Mouse (Mus musculus): Measurements from ENCODE around the gene Arl2.
"Not testable (repeated sequence)": the region's sequence is repeated elsewhere in the genome, so short reads cannot be mapped to it uniquely, and the experiment has no call there.

Arl2 gene

GRCm38 (mm10) chr19:6141394-6141749 is at the start of gene Arl2:
Gene Arl2 (minus strand): TSS chr19:6141548.
- DNase-seq (ENCODE audit: low spot score in 2 of 2): peak; percentile 75 to 77

- DNase-seq (ENCODE audit: low spot score in 2 of 2): no peak
Measured at GRCm38 (mm10) chr19:6184131-6184530, 42.8 kb upstream of the Arl2 start, which contains the start of gene Majin. Gene Majin (plus strand): TSS chr19:6184388.

- DNase-seq (ENCODE audit: low spot score in 2 of 2): no peak
Measured at GRCm38 (mm10) chr19:6182534-6182933, 41.2 kb upstream of the Arl2 start.

- DNase-seq (ENCODE audit: low spot score in 2 of 2): no peak
Measured at GRCm38 (mm10) chr19:6181629-6182028, 40.3 kb upstream of the Arl2 start.

- DNase-seq (ENCODE audit: low spot score in 2 of 2): no peak
Measured at GRCm38 (mm10) chr19:6178775-6179174, 37.4 kb upstream of the Arl2 start.

- DNase-seq (ENCODE audit: low spot score in 2 of 2): no peak
Measured at GRCm38 (mm10) chr19:6174771-6175170, 33.4 kb upstream of the Arl2 start.

- no peak for DNase-seq (ENCODE audit: low spot score in 2 of 2)
Measured at GRCm38 (mm10) chr19:6171215-6171614, 29.9 kb upstream of the Arl2 start.

GRCm38 (mm10) chr19:6166750-6167149 is 25.4 kb upstream of the Arl2 start:
- no peak for DNase-seq (ENCODE audit: low spot score in 2 of 2)

- no peak for DNase-seq (ENCODE audit: low spot score in 2 of 2)
Measured at GRCm38 (mm10) chr19:6163872-6164547, 22.7 kb upstream of the Arl2 start.

- DNase-seq (ENCODE audit: low spot score in 2 of 2): no peak
Measured at GRCm38 (mm10) chr19:6157220-6157619, 15.9 kb upstream of the Arl2 start.

- DNase-seq (ENCODE audit: low spot score in 2 of 2): no peak
Measured at GRCm38 (mm10) chr19:6156372-6156771, 15.0 kb upstream of the Arl2 start.

GRCm38 (mm10) chr19:6155174-6155573 is 13.8 kb upstream of the Arl2 start:
- DNase-seq (ENCODE audit: low spot score in 2 of 2): no peak

- no peak for DNase-seq (ENCODE audit: low spot score in 2 of 2)
Measured at GRCm38 (mm10) chr19:6144842-6145241, 3.5 kb upstream of the Arl2 start.

GRCm38 (mm10) chr19:6140678-6141393 is 512 bp downstream of the Arl2 start, which contains the start of gene Batf2:
Gene Batf2 (plus strand): TSS chr19:6140983.
- DNase-seq (ENCODE audit: low spot score in 2 of 2): peak; percentile 88 to 89

GRCm38 (mm10) chr19:6140374-6140677 is 1.0 kb downstream of the Arl2 start:
- no peak for DNase-seq (ENCODE audit: low spot score in 2 of 2)

- DNase-seq (ENCODE audit: low spot score in 2 of 2): no peak
Measured at GRCm38 (mm10) chr19:6139701-6140100, 1.6 kb downstream of the Arl2 start.

GRCm38 (mm10) chr19:6136397-6136796 is 5.0 kb downstream of the Arl2 start:
- DNase-seq (ENCODE audit: low spot score in 2 of 2): no peak

GRCm38 (mm10) chr19:6133197-6133596 is 8.2 kb downstream of the Arl2 start:
- not testable (repeated sequence) for DNase-seq (ENCODE audit: low spot score in 2 of 2)

- no peak for DNase-seq (ENCODE audit: low spot score in 2 of 2)
Measured at GRCm38 (mm10) chr19:6132171-6132827, 9.0 kb downstream of the Arl2 start.

- DNase-seq (ENCODE audit: low spot score in 2 of 2): not testable (repeated sequence)
Measured at GRCm38 (mm10) chr19:6130414-6131128, 10.8 kb downstream of the Arl2 start.

GRCm38 (mm10) chr19:6127760-6128341 is 13.5 kb downstream of the Arl2 start, which contains the start of gene Snx15:
Gene Snx15 (minus strand): TSS chr19:6128304.
- DNase-seq (ENCODE audit: low spot score in 2 of 2): peak; percentile 91 to 94

Data from frontal cortex, postnatal 14 days (tissue).